Mouse (Mus musculus) spleen, postnatal 14 days (tissue): ENCODE results near the gene Tbl2.

Source experiments
- DNase-seq, 2 experiments: peaks; one replicate each; pipeline ENCODE4 v3.0.0; 2021 to 2022; ENCODE audit warnings: low spot score in 2 of 2

The Tbl2 gene

DNA sequence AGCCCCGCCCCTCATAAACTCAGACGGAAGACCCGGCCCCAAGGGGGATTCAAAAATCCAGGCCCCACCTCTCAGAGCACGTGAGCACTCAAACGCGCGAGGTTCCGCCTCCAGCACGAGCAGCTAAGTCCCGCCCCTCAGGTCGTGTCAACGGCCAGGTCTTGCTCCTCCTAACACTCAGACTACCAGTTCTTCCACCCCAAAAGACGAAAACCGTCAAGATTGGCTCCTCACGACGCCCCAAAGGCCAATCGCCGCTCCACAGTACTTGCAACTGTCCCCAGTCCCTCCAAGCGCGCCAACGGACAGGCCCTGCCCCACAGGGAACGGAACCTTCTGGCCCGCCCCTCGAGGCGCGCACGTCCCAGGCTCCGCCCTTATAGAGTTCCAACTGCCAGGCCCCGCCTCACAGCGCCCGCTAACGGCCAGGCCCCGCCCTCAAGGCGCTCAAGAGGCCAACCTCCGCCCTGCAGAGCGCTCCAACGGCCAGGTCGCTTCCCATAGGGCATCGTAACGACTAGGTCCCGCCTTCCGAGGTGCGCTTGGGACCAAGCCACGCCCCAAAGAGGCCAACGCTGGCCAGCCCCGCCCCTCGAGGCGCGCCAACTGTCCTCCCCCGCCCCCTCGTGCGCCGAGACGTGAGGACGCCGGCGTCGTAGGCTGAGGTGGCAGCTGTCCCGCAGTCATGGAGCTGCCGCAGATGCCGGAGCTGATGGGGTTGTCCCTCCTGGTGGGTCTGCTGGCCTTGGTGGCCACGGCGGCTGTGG lies at the start of gene Tbl2:
Gene Tbl2 (plus strand): TSS at position 605 of the 767 bp plus-strand sequence.
- DNase-seq: peak; percentile 98

- no peak for DNase-seq
Observed at GRCm38 (mm10) chr5:135100981-135101380, 48.5 kb upstream of the Tbl2 start.

DNA sequence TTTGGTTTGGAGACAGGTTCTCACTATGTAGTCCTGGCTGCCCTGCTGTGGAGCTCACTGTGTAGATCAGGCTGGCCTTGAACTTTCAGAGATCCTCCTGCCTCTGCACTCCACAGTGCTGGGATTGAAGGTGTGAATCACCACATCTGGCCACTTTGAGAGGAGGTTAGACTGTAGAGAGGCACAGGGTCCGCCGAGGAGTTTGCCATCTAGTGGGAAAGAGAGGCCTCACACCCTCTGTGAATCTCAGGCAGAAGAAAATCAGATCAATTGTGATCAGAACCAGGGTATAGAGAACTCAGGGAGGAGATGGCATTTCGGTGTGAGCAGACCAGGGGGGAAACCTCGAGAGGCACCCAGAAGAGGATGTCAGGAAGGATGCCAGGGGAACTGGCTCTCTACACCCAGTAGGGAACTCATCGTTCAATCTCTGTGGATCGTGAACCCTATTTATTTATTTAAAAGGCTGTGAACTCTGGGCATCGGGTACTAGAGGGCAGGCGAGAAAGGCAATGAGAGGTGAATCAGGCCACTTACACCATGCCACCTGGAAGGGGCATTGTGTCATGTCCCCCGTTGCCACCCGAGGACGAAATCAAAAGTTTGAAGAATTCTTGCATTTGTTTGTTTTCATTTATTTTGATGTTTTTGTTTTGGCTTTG lies 45.3 kb upstream of the Tbl2 start:
- DNase-seq: no peak

DNA sequence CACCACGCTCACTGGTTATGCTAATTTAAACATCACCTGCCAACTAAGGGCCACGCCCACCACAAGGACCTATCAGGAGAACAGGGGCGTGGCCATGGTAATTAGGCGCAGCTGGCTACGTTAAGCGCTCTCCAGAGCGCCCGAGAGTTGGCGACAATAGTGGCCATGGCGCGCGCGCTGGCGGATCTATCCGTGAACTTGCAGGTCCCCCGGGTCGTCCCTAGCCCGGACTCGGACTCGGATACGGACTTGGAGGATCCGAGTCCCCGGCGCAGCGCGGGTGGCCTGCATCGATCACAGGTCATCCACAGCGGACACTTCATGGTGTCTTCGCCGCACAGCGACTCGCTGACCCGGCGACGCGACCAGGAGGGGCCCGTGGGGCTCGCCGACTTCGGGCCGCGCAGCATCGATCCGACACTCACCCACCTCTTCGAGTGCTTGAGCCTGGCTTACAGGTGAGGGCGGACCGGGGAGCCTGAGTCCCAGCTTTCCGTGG lies 42.6 kb upstream of the Tbl2 start:
- DNase-seq: peak in 1 of 2 experiments; percentile 53

GRCm38 (mm10) chr5:135107521-135108501 lies 41.6 kb upstream of the Tbl2 start:
- DNase-seq: peak in 1 of 2 experiments; percentile 17

GRCm38 (mm10) chr5:135109017-135109416 lies 40.4 kb upstream of the Tbl2 start:
- no peak for DNase-seq

DNA sequence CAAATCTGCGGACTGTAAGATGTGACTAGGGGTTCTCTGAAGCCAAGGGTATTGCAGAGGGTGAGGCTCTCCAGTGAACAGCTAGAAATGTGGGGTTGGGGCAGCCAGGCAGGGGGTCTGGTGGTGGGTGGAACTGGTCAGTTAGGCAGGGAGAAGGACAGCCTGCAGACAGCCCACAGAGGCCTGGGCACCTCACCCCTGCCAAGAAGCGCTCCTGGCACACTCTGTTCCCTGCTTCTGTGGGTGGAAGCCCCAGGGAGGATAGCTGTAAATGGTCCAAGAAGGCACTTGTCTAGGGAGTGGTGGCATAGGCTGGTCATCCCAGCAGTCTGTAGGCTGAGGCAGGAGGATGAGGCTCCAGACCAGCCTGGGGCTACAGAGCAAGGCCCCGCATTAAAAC lies 40.0 kb upstream of the Tbl2 start:
- no peak for DNase-seq

DNA sequence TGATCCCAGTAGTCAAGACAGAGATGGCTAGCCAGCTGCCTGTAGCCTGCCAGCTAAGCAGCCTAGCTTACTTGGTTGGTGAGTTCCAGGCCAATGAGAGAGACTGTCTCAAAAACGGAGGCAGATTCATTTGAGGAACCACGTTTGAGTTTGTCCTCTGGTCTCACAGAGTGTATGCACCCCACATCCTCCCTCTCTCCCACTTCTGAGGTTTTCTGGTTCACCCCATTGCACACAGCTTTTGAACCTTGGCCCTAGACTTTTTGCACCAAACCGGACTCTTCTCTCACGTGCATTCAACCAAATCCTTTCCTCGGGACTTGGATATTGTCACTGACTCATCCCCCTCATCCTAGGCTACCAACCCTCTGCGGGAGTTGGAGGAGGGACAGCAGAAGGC lies 39.5 kb upstream of the Tbl2 start:
- DNase-seq: no peak

DNA sequence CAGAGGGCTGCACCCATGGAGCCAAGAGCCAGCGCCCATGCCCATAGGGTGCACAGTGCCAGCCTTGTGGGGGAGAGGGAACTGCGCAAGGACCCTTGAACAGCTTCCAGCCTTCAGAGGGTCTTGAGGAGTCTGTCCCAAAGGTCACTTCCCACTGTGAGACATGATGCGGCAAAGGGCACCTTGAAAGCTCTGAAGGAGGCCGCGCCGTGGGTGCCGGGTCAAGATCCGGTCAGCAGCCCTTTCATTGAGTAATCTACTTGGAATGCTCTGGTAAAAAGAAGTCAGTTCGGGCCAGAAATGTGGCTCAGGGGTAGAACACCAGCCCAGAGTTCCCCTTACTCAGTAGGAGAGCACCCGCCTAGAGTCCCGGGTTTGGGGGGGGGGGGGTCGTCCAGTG lies 35.7 kb upstream of the Tbl2 start:
- DNase-seq: no peak

- DNase-seq: no peak
Observed at GRCm38 (mm10) chr5:135115241-135115640, 34.2 kb upstream of the Tbl2 start.

- DNase-seq: peak in 1 of 2 experiments; percentile 47
Observed at GRCm38 (mm10) chr5:135118589-135119081, 30.8 kb upstream of the Tbl2 start.

DNA sequence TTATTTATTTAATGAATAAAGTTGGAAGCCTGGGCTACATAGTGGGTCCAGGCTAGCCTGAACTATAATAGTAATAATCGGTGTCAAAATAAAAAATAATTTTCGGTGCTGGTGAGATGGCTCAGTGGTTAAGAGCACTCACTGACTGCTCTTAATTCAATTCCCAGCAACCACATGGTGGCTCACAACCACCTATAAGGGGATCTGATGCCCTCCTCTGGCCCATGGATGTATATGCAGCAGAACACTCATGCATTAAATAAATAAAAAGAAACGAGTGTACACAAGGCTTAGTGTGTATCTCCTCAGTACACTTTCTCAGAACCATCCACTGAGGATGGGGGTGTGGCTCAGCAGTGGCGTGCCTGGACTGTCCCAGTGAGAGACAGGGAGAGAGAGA lies 28.7 kb upstream of the Tbl2 start:
- DNase-seq: no peak

DNA sequence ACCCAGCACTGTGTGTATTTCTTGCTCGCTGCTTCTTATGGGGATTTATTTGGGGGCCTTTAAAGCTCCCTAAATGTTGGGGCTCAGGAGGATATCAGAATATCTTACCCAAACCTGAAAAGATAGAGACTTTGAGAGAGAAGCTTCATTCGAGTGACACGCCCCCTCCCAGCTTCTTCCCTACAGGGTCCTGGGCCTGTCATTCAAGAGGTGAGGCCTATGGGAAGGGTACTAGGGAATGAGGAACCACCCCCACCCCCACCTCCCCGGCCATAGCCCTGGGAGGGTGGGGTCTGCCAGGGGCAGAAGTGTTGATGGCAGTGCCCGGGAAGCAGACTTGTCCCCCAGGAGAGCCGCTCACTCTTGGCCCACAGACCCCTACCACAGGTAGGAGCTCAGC lies 23.3 kb upstream of the Tbl2 start:
- no peak for DNase-seq

- DNase-seq: no peak
Observed at GRCm38 (mm10) chr5:135127669-135128068, 21.8 kb upstream of the Tbl2 start.

DNA sequence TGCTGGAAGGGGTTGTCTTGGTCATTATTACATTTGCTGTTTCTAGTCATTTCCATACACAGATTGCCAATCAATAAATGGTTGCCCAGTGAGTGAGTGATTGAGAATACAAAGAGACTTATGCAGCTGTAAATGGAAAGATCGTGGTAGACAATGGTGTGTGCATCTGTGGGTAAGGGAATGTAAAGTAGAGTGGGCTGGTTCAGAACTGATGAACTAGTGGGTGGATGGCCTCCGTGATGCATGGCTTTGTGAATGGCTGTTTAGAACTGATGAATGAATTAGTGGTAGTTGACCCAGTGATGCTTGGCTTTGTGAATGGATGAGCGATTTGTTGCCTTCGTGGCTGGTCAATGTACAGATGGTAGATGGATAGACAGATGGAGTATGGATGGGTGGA lies 19.7 kb upstream of the Tbl2 start:
- DNase-seq: no peak

GRCm38 (mm10) chr5:135133736-135134405 lies 15.6 kb upstream of the Tbl2 start:
- peak in 1 of 2 experiments; percentile 25 for DNase-seq

GRCm38 (mm10) chr5:135134534-135134933 lies 14.9 kb upstream of the Tbl2 start:
- DNase-seq: peak in 1 of 2 experiments; percentile 44

DNA sequence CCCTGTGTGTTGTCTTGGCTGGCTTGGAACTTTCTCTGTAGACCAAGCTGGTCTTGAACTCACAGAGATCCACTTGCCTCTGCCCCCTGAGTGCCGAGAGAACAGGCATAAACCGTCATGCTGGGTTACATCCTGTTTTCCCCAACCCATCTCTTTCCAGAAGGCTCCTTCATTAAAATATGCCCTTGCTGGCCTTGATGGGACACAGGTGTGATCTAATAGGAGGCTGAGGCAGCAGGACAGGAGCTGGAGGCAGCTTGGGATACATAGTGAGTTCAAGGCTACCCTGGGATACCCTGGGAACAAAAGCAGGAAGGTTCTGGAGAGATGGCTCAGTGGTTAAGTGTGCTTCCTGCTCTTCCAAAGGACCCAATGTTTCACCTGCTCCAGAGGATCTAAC lies 9.6 kb upstream of the Tbl2 start:
- no peak for DNase-seq

DNA sequence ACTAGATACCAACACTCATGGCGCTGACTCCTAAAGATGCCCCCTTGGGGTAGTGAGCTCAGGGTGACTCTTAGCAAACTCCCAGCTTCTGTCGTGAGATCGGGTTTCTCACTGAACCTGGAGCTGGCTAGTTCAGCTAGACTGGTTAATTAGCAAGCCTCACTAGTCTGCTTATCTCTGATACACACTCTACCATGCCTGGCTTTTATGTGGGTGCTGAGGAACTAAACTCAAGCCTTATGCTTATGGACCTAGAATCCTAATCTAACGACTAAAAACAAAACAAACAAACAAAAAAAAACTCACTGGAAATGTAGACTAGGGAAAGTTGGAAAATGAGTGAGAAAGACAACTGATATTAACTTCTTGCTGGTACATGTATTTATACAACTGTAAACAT lies 5.0 kb upstream of the Tbl2 start:
- no peak for DNase-seq

DNA sequence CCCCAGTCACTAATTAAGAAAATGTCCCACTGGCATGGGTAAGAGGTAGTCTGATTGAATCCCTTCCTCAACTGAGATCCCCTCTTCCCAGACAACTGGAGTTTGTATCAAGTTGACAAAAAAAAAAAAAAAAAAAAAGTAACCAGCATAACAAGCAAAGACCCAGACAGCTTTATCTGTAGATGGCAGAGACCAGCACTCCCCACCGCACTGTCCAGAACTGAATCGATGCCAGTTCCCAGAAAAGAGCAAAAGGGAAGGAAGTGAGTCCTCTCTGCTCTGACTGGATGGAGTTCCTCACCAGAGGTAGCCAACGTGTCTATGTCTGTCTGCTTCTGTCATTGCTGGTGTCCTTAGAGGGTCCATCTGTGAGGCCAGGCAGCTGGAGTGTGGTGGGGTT lies 3.9 kb upstream of the Tbl2 start:
- no peak for DNase-seq

DNA sequence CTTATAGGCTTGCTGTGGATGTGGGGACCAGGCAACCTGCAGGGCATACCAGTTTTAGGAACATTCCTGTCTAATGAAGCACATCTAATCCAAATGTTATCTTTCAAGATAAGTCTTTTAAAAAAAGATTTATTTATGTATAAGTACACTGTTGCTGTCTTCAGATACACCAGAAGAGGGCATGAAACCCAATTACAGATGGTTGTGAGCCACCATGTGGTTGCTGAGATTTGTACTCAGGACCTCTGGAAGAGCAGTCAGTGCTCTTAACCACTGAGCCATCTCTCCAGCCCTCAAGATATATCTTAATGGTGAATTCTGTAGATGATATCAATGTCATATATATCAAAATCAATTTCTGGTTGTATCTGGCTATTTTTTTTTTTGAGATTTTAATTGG lies 3.5 kb upstream of the Tbl2 start:
- DNase-seq: no peak
